Mouse (Mus musculus): ENCODE measurements at regions not wholly inside any gene's neighbourhood (a gene's known extent, or its start where the extent isn't known, plus 50 kb on each side); places are given as distances from the start of the nearest gene placed in this dataset.
"Not testable (repeated sequence)": the region's sequence is repeated elsewhere in the genome, so short reads cannot be mapped to it uniquely, and the experiment has no call there.

DNA sequence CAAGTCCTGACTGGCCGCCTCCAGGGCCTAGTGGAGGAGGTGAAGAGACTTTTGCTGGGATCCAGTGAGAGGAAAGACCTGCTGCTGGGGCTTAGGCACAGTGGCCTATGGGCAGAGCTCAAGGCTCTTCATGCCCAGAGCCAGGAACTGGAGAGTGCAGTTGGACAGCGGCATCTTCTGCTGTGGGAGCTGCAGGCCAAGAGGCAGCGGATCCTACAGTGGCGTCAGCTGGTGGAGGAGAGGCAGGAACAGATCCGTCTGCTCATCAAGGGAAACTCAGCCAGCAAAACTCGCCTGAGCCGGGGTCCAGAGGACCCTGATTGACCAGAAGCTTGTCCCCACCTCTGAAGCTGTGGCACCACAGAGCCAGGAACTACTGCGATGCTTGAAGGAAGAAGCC lies 69.4 kb upstream of the Cnih3 start:
- not testable (repeated sequence) for H3K27ac ChIP-seq (ENCODE audit: low read length); H3K4me3 ChIP-seq (ENCODE audit: low read depth, low read length); H3K9me3 ChIP-seq (ENCODE audit: control insufficient read depth, low read depth, low read length); H3K36me3 ChIP-seq (ENCODE audit: control insufficient read depth, insufficient read depth, low read length); H3K4me1 ChIP-seq (ENCODE audit: control insufficient read depth, insufficient read depth, low read length); H3K9ac ChIP-seq (replicated peaks; ENCODE audit: low read depth, low read length); H3K27me3 ChIP-seq (ENCODE audit: control insufficient read depth, insufficient read depth, low read length); H3K4me2 ChIP-seq (replicated peaks; ENCODE audit: low read depth, low read length); ATAC-seq (ENCODE audit: insufficient number of reproducible peaks, insufficient read depth, low FRiP score, low read depth)
- 88% methylated on average over 8 of the region's 8 CpGs for WGBS

DNA sequence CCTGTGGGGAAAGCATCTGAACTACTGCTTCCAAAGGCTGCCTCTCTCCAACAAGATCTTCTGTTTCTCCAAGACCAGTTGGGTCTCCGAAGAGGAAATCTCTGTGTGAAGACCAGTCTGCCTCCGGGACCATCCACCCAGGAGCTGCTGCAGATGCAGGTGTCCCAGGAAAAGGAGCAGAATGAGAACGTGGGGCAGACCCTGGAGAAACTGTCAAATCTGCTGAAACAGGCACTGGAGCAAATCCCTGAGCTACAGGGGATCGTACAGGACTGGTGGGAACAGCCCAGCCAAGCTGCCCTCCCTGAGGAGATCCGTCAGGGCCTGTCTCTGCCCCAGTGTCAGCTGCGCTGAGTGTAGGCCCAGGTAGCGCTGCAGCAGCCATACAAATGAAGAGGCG lies 68.9 kb upstream of the Cnih3 start:
- H3K4me2 ChIP-seq (replicated peaks; ENCODE audit: low read depth, low read length); H3K27ac ChIP-seq (ENCODE audit: low read length); H3K36me3 ChIP-seq (ENCODE audit: control insufficient read depth, insufficient read depth, low read length); ATAC-seq (ENCODE audit: insufficient number of reproducible peaks, insufficient read depth, low FRiP score, low read depth); H3K4me1 ChIP-seq (ENCODE audit: control insufficient read depth, insufficient read depth, low read length); H3K9ac ChIP-seq (replicated peaks; ENCODE audit: low read depth, low read length); H3K9me3 ChIP-seq (ENCODE audit: control insufficient read depth, low read depth, low read length); H3K27me3 ChIP-seq (ENCODE audit: control insufficient read depth, insufficient read depth, low read length); H3K4me3 ChIP-seq (ENCODE audit: low read depth, low read length): not testable (repeated sequence)
- 80% methylated on average over 8 of the region's 8 CpGs for WGBS

DNA sequence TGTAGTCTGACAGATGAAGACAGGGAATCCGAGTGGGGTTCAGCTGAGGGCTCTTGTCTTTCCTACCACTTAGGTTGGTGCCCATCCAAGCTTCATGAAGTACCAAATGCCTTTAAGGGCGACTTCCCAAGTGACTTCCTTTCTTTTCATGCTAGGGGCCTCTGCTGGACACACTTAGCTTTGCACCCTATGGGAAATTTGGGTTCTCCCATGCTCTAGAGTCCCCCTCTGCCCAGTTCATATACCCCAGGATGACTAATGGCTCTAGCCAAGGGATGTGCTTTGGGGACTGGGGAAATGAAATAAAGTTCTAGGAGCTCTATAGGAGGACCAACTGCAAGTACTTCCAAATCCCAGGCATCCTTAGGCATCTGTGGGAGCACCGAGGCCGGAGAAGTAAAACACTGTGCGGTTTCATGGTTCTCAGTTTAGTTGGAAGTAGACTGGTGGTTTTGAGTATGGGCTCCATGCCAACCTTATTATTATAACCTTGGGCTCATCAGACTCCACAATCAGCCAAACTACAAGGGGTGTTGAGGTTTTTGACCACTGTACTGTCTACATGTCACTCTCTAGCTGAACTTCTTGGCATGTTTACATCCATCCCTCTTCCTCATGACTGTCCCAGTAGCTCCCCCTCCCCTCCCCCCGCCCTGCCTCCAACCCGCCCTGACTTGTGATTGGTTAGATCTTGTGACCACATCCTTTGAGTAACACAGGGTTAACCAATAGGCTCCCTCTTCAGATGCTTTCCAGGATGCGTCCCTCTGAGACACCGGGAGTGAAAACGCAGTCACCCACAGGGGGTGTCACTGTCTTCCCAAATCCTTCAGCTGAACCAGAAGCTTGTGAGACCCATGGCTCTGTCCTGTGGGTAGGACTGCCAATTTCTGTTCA lies 67.9 kb upstream of the Cnih3 start:
- H3K36me3 ChIP-seq (ENCODE audit: control insufficient read depth, insufficient read depth, low read length): no peaks in the 10 kb centered on the region
- no peaks in the 10 kb centered on the region for H3K4me1 ChIP-seq (ENCODE audit: control insufficient read depth, insufficient read depth, low read length)
- no peak for ATAC-seq (ENCODE audit: insufficient number of reproducible peaks, insufficient read depth, low FRiP score, low read depth)
- H3K9me3 ChIP-seq (ENCODE audit: control insufficient read depth, low read depth, low read length): no peaks in the 10 kb centered on the region
- H3K4me2 ChIP-seq (replicated peaks; ENCODE audit: low read depth, low read length): no peak overlapping the region
- no peak overlapping the region for H3K9ac ChIP-seq (replicated peaks; ENCODE audit: low read depth, low read length)
- 74% methylated on average over 10 of the region's 10 CpGs for WGBS
- no peaks in the 10 kb centered on the region for H3K27me3 ChIP-seq (ENCODE audit: control insufficient read depth, insufficient read depth, low read length)
- H3K27ac ChIP-seq (ENCODE audit: low read length): no peak overlapping the region
- H3K4me3 ChIP-seq (ENCODE audit: low read depth, low read length): no peak overlapping the region

DNA sequence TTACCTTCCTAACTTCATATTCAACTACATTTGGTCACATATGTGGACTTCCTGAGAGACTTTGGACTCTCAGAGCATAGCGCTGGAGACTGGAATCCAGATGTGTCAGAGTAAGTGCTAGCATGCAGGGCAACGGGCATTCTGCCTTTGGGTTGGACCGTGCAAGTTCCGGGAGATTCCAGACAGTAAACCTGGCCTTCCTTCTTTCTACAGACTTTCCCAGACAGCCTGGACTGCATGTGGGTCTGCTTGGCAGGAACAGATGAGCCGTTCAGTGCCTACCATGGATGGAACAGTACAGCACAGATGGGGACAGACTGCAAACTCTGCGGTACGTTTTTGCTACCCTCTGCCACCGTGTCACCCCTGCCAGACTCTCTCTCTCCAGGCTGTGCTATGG lies 66.8 kb upstream of the Cnih3 start:
- no peak overlapping the region for H3K4me2 ChIP-seq (replicated peaks; ENCODE audit: low read depth, low read length)

DNA sequence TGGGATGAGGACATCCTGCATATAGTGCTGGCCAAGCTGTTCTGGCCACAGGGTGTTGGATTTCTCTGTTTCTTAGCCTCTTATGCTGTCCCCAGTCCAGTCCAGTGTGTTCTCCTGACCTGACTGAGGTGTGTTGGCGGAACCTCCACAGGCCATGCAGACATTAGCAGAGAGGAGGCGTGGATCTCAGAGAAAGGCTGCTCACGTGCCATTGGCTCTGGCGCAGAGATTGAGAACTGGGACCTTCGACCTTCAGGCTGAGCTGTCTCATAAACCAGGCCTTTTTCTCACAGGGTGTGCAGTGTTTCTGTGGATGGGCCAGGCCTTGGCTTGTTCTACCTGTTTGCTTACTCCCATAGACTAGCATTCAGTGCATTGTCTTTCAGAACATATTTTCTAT lies 66.3 kb upstream of the Cnih3 start:
- Histone ChIP-seq H3K4me2 (replicated peaks; ENCODE audit: low read depth, low read length) (no peak overlapping the region), H3K36me3 (ENCODE audit: control insufficient read depth, insufficient read depth, low read length) (no peaks in the 10 kb centered on the region), H3K4me3 (ENCODE audit: low read depth, low read length) (no peak overlapping the region), H3K9ac (replicated peaks; ENCODE audit: low read depth, low read length) (no peak overlapping the region), H3K4me1 (ENCODE audit: control insufficient read depth, insufficient read depth, low read length) (no peaks in the 10 kb centered on the region), H3K27me3 (ENCODE audit: control insufficient read depth, insufficient read depth, low read length) (no peaks in the 10 kb centered on the region), H3K27ac (ENCODE audit: low read length) (peak overlapping the region; percentile 36; the same call in 1 of the 2 replicates), H3K9me3 (ENCODE audit: control insufficient read depth, low read depth, low read length) (no peaks in the 10 kb centered on the region)
- 62% methylated on average over 5 of the region's 5 CpGs for WGBS
- peak; percentile 46; the same call in 1 of the 2 replicates for ATAC-seq (ENCODE audit: insufficient number of reproducible peaks, insufficient read depth, low FRiP score, low read depth)

More for the DNA sequence above, 66.8 kb upstream of the Cnih3 start:
- H3K4me3 ChIP-seq (ENCODE audit: low read depth, low read length): no peak overlapping the region
- 92% methylated on average over 8 of the region's 8 CpGs for WGBS
- H3K27ac ChIP-seq (ENCODE audit: low read length): peak overlapping the region; percentile 36; the same call in 1 of the 2 replicates
- no peaks in the 10 kb centered on the region for H3K27me3 ChIP-seq (ENCODE audit: control insufficient read depth, insufficient read depth, low read length)
- H3K36me3 ChIP-seq (ENCODE audit: control insufficient read depth, insufficient read depth, low read length): no peaks in the 10 kb centered on the region
- no peak overlapping the region for H3K9ac ChIP-seq (replicated peaks; ENCODE audit: low read depth, low read length)
- no peak for ATAC-seq (ENCODE audit: insufficient number of reproducible peaks, insufficient read depth, low FRiP score, low read depth)
- no peaks in the 10 kb centered on the region for H3K9me3 ChIP-seq (ENCODE audit: control insufficient read depth, low read depth, low read length)
- H3K4me1 ChIP-seq (ENCODE audit: control insufficient read depth, insufficient read depth, low read length): no peaks in the 10 kb centered on the region

DNA sequence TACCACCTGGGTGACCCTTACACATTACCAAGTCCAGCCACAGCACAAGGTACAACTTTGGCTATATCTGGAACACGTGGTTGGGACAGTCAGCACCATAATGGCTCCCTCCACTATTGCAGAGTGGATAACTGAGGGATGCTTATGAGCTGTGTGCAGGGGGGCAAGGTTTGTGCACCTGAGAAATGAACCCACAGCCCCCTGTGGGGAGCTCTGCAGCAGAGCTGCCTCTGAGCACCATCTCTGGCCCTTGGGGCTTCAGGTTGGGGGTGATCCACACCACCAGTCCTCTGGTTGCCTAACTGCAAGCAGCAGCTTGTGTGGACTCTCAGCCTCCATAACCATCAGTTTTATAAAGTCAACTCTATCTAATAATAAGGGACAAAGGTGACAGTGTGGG lies 65.3 kb upstream of the Cnih3 start:
- Histone ChIP-seq H3K36me3 (ENCODE audit: control insufficient read depth, insufficient read depth, low read length) (no peaks in the 10 kb centered on the region), H3K27me3 (ENCODE audit: control insufficient read depth, insufficient read depth, low read length) (no peaks in the 10 kb centered on the region), H3K27ac (ENCODE audit: low read length) (no peak overlapping the region), H3K4me1 (ENCODE audit: control insufficient read depth, insufficient read depth, low read length) (no peaks in the 10 kb centered on the region), H3K9me3 (ENCODE audit: control insufficient read depth, low read depth, low read length) (no peaks in the 10 kb centered on the region), H3K4me3 (ENCODE audit: low read depth, low read length) (no peak overlapping the region), H3K4me2 (replicated peaks; ENCODE audit: low read depth, low read length) (no peak overlapping the region), H3K9ac (replicated peaks; ENCODE audit: low read depth, low read length) (no peak overlapping the region)
- ATAC-seq (ENCODE audit: insufficient number of reproducible peaks, insufficient read depth, low FRiP score, low read depth): no peak
- WGBS: 81% methylated on average over 1 of the region's 1 CpGs

DNA sequence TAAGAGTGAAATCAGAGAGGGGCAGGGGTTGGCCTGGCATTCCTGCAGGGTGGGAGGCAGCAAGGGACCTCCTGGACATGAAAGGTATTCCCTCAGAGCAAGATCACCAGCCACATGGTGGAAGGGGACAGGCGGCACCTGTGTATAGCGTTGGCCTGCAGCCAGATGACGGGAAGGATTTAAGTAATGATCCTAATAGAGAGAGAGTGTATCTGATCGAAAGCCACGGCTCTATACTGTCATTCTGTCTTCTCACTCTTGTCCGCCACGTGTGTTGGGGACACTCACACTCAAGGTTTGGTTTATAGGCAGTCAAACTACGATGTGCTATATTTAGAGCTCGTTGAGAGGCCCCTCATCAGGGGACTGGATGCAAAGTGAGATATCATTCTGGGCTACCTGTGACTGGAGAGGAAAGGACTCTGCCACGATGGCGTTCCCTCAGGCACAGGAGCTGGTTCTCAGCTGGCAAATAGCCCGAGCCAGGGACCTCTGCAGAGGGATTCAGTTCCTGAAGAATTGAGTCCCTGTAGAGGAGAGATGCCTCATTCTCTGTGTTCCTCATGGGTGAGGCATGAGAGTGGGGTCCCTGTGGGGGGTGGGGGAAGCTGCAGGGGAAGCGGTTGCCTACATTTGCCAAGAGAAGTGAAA lies 62.9 kb upstream of the Cnih3 start:
- H3K9me3 ChIP-seq (ENCODE audit: control insufficient read depth, low read depth, low read length): no peaks in the 10 kb centered on the region
- H3K9ac ChIP-seq (replicated peaks; ENCODE audit: low read depth, low read length): no peak overlapping the region
- no peak for ATAC-seq (ENCODE audit: insufficient number of reproducible peaks, insufficient read depth, low FRiP score, low read depth)
- no peak overlapping the region for H3K4me2 ChIP-seq (replicated peaks; ENCODE audit: low read depth, low read length)
- H3K27me3 ChIP-seq (ENCODE audit: control insufficient read depth, insufficient read depth, low read length): no peaks in the 10 kb centered on the region
- no peak overlapping the region for H3K4me3 ChIP-seq (ENCODE audit: low read depth, low read length)
- H3K27ac ChIP-seq (ENCODE audit: low read length): no peak overlapping the region
- WGBS: 68% methylated on average over 13 of the region's 13 CpGs
- no peaks in the 10 kb centered on the region for H3K4me1 ChIP-seq (ENCODE audit: control insufficient read depth, insufficient read depth, low read length)
- no peaks in the 10 kb centered on the region for H3K36me3 ChIP-seq (ENCODE audit: control insufficient read depth, insufficient read depth, low read length)

DNA sequence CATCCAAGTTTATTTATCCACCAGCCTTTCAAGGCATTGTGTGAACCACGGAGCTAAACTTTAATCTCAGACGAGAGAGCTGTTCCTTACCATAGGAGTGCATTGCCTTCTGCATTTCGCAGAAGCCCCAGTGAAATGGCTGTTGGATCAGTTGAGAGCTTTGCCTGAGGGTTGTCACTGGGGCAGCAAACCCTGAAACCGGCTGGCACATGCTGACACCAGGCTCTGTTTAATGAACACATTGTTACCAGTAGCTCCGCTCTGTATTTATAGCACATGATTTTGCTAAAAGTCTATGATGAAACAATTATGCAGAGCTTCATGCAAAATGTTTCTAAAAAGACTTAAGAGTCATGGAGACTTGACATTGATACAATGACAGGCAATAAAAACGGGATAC lies 61.2 kb upstream of the Cnih3 start:
- Histone ChIP-seq H3K9ac (replicated peaks; ENCODE audit: low read depth, low read length) (no peak overlapping the region), H3K9me3 (ENCODE audit: control insufficient read depth, low read depth, low read length) (no peaks in the 10 kb centered on the region), H3K27me3 (ENCODE audit: control insufficient read depth, insufficient read depth, low read length) (no peaks in the 10 kb centered on the region), H3K4me2 (replicated peaks; ENCODE audit: low read depth, low read length) (no peak overlapping the region), H3K27ac (ENCODE audit: low read length) (no peak overlapping the region), H3K4me3 (ENCODE audit: low read depth, low read length) (no peak overlapping the region), H3K4me1 (ENCODE audit: control insufficient read depth, insufficient read depth, low read length) (no peaks in the 10 kb centered on the region), H3K36me3 (ENCODE audit: control insufficient read depth, insufficient read depth, low read length) (no peaks in the 10 kb centered on the region)
- no peak for ATAC-seq (ENCODE audit: insufficient number of reproducible peaks, insufficient read depth, low FRiP score, low read depth)
- 59% methylated on average over 6 of the region's 6 CpGs for WGBS

Data from stomach, embryonic 14.5 days (tissue).